Mouse (Mus musculus): ENCODE data around the gene Zcwpw1. TPM values are rescaled to one million over a fixed set of nuclear protein-coding genes. Genes with fewer than 3 reads are reported as not detected.
"Not testable (repeated sequence)": the region's sequence is repeated elsewhere in the genome, so short reads cannot be mapped to it uniquely, and the experiment has no call there.

Gene Zcwpw1
- total RNA-seq, 2 experiments from 2014 or later = 5.7 to 6.0 TPM

DNA sequence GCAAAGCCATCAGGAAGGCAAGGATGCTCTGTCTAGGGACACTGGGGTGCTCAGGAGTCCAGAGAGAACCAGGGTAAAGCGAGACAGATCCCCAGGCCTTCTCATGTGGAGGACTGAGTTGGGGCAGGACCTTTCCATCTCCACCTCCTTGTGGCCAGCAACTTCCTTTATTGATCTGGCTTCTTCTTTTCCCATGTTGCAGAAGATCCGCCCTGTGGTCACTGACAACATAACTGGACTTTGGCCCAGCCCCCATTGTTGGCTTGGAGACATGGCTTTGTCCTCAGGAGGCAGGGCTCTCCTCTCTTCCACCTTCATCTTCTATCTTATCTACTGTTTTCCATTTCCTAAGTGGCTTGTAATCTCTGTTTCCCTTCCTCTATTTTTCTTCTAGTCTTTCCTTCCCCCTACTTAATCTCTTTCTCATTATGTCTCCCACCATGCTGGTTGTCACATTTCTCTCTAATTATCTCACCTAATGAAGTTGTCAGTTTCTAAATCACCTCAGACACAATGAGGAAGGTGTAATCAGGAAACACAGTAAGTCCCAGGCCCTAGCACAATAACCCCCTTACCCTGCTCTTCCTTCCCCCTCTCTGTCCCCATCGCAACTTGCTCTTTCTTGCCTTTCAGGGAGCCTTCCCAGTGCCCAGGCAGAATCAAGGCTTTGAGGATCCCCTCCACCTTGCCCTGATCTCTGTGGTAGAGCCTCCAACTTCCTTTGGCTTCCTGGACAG is 84.2 kb downstream of the Zcwpw1 start, which contains the start of gene Pilrb2:
Gene Pilrb2, minus strand, starts transcription at position 172 of the 737 bp plus-strand sequence.
- DNase-seq (ENCODE audit: extremely low spot score in 1 of 2, low spot score in 2 of 2); intact Hi-C loops (cut with DNase I): not testable (repeated sequence)

Other genes with a start within 250 kb of the Zcwpw1 start
- gene Actl6b, start 234.3 kb upstream of the Zcwpw1 start, total RNA-seq (2021) = 100 to 1,000 TPM; 151 to 152 TPM
- 10 to 100 TPM; 23.7 to 26.7 TPM for gene Tfr2, start 218.0 kb upstream of the Zcwpw1 start, total RNA-seq (2021)
- 10 to 100 TPM; 38.8 to 43.1 TPM for gene Mospd3, start 186.7 kb upstream of the Zcwpw1 start, total RNA-seq (2021)
- gene Pcolce, start 174.0 kb upstream of the Zcwpw1 start, total RNA-seq (2021) = 10 to 100 TPM; 11.4 to 12.3 TPM
- under 1 TPM; 0.19 to 0.26 TPM for gene Fbxo24, start 158.8 kb upstream of the Zcwpw1 start, total RNA-seq (2021)
- gene Lrch4, start 158.7 kb upstream of the Zcwpw1 start, total RNA-seq (2021) = 10 to 100 TPM; 15.1 to 15.6 TPM
- gene Gm20605, start 158.6 kb upstream of the Zcwpw1 start, total RNA-seq (2021) = 1 to 10 TPM; 4.4 to 5.6 TPM
- 1 to 10 TPM; 2.7 to 4.5 TPM for gene Sap25, start 146.5 kb upstream of the Zcwpw1 start, total RNA-seq (2021)
- gene Irs3, start 142.1 kb upstream of the Zcwpw1 start, total RNA-seq (2021) = under 1 TPM in 1 of 2 experiments, not detected in 1; 0.36 TPM
- 10 to 100 TPM; 33.3 to 36.5 TPM for gene Agfg2, start 103.1 kb upstream of the Zcwpw1 start, total RNA-seq (2021)
- gene Nyap1, start 46.2 kb upstream of the Zcwpw1 start, total RNA-seq (2021) = 100 to 1,000 TPM; 116 to 119 TPM
- 100 to 1,000 TPM; 112 to 120 TPM for gene Tsc22d4, start 42.1 kb upstream of the Zcwpw1 start, total RNA-seq (2021)
- gene Ppp1r35, start 8.9 kb upstream of the Zcwpw1 start, total RNA-seq (2021) = 10 to 100 TPM; 28.0 to 28.7 TPM
- 10 to 100 TPM; 30.1 to 35.3 TPM for gene Mepce, start 143 bp upstream of the Zcwpw1 start, total RNA-seq (2021)
- 1 to 10 TPM in 1 of 2 experiments, under 1 TPM in 1; 0.71 to 1.2 TPM for gene Pilra, start 48.5 kb downstream of the Zcwpw1 start, total RNA-seq (2021)
- gene Pilrb1, start 70.3 kb downstream of the Zcwpw1 start, total RNA-seq (2021) = not detected
- gene Pilrb2, start 84.0 kb downstream of the Zcwpw1 start, total RNA-seq (2021) = not detected
- gene Cyp3a13, start 133.8 kb downstream of the Zcwpw1 start, total RNA-seq (2021) = not detected
- 1 to 10 TPM; 4.5 to 6.5 TPM for gene Gjc3, start 175.3 kb downstream of the Zcwpw1 start, total RNA-seq (2021)
- gene Azgp1, start 193.7 kb downstream of the Zcwpw1 start, total RNA-seq (2021) = not detected
- gene Smok3a, start 233.5 kb downstream of the Zcwpw1 start, total RNA-seq (2021) = not detected
- not detected for gene Smok3b, start 233.6 kb downstream of the Zcwpw1 start, total RNA-seq (2021)

All from left cerebral cortex, postnatal 10 days (tissue).